Mouse (Mus musculus): ENCODE measurements at regions not wholly inside any gene's neighbourhood (a gene's known extent, or its start where the extent isn't known, plus 50 kb on each side); places are given as distances from the start of the nearest gene placed in this dataset.

DNA sequence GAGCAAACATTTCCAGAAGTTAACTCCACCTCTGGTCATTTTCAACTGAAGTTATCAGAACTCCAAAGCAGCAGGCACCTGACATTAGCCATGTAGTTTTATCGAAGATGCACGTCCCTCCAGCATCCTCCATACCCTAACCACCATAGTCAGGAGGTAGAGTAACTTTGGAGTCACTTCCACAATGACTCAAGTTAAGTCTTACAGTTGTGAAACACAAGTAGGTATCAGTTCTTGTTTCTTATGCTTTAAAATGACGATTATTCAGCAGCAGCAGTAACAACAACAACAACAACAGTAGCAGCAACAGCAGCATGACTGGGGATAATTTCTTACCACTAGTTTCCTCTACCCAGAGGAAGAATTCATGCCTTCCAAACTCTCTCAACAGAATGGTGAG lies 51.3 kb upstream of the Tank start:
- intact Hi-C loops (cut with DNase I): no loop called here
- no peak for DNase-seq

DNA sequence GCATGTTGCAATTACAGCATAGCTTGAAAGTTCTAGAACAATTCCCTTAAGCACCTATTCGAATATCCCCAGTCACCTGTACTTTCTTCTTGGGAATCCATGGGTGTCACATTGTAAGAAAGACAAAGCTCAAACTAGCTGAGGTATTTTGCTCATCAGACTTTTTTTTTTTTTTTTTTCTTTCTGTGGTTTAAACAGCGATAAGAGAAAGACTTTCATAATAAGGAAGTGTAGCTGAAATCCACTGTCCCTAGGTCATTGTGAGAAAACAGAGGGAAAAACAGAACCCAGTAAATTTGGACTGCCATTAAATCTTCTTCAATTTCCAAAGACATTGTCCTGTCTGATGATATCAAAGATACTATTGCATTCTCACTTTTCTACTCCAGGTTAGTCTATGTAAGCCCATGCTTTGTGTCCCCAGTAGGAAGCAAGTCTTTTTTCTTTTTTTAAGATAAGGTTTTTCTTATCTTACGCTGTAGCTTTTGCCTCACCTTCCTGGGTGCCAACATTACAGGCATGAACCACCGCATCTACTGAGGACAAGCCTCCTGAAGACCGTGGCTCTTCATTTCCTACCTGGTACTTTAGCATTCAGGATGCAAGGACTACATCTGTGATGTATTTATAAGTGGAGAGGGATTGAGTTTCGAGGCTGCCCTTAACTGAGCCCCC lies 54.2 kb upstream of the Tank start:
- intact Hi-C loops (cut with DNase I): no loop called here
- DNase-seq: no peak

DNA sequence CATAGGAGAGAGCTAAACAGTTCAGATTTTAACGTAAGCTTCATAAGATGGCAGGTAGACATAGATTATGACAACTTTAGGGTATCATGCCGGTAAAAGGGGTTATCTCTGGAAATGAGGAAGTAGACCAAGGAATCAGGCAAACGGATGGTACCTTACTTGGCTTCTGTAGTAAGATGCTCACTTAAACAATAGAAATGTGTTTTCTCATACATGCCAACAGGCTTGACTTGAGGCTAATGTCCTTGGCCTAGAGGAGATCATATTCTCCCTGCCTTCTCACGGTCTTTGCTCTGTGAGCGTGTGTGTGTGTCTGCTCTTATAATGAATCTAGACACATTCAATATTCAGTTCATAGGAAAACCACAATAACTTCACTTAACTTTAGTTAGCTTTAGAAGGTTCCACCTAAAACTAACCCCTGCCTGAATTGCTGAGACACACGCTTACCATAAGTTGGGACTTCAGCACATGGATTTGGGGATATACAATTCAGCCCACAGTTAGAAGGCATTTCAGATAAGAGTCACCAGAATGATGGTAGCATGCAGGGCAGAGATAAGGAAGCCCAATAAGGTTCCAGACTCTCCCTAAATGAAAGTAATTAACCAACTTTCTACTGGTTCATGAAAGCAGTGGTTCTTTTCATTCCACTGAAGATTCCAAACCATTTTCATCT lies 63.8 kb upstream of the Tank start:
- intact Hi-C loops (cut with DNase I): no loop called here
- DNase-seq: no peak

DNA sequence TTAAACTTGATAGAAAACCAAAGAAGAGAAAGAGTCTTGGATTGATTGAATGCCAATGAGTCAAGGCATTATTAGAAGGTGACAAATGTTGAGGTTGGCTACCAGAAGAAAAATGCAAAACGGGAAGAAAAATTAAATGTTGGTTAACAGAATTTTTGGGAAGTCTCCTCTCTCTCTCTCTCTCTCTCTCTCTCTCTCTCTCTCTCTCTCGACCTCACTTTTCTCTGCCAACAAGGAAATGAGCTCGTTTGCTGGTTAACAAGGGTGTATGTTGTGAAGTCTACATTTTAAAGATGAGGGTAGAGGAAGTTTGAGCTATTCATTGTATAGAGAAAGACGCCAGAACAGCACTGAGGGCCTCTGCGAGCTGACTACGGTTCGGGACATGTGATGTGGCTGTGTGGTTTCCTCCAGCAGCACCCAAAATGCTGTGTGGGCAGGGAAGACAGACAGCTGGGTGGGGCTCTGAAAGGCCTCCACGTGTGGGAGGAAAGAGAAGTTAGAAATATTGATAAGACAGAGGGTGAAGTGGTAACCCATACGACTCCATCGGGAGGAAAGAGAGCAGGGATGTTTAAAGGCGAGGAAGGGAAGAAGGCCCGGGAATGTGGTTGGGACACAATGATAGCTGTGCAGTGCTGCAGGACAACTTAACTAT lies 64.5 kb upstream of the Tank start:
- intact Hi-C loops (cut with DNase I): no loop called here
- DNase-seq: no peak

DNA sequence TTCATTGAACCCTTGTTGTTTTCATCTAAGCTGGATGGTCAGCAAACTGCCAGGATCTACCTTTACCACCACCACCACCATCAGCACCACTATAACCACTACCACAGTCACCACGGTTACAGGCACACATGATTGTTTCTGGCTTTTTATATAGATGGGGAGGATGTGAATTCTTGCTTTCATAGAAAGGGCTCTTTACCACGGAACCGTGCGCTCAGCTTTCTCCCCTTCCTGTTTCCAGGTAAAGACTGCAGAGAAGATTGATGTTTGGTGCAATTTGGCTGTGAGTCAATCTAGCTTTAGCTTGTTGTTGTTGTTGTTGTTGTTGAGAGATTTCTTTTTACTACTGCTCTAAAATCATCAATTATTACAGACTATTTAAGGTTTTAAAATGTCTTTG lies 74.8 kb upstream of the Tank start:
- intact Hi-C loops (cut with DNase I): no loop called here
- no peak for DNase-seq

DNA sequence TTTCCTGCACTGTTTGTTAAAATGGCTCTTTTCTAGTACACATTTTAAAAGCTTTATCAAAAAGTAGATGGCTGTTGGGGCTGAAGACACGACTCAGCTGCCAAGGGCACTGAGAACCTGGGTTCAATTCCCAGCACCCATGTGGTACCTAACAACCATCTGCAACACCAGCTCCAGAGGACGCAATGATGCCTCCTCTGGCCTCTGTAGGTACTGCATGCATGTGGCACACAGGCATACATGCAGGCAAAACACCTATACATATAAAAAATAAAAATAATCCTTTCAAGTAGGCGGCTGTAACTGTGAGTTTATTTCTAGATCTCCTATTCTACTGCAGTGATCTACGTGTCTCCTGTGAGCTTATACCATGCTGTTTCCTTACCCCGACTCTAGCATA lies 76.5 kb upstream of the Tank start:
- DNase-seq: no peak
- intact Hi-C loops (cut with DNase I): no loop called here

DNA sequence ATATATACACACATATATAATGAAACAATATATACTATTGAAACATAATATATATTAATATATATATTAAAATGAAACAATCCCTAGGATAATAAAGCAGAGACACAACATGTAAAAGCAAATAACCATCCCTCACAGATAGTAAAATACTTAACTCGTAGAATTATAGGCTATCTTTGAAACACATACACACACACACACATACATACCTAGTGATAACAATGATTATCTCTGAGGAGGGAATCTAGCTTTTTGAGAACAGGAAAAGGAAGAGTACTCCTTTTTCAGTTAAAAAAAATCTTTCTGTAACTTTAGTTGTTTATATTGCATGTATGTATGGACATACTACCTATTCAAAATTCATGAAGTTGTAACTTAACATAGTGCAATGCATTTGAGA lies 79.1 kb upstream of the Tank start:
- intact Hi-C loops (cut with DNase I): no loop called here
- DNase-seq: no peak

DNA sequence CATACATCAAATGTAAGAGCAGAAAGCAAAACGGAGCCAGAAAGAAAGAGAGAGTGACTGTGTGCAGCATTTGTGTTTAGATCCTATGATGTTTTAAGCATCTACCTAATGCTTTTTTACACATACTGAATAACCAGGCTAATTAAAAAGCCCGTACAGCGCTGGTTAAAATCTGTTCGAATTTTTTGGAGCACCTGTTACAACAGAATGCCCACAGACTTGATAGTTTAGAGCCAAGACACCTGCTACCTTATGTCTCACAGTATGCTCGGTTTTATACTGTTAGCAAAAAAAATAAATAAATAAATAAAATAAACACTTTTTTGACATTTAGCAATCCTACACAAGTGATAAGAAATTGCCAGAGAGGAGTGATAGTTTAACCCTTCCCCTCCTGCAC lies 80.5 kb upstream of the Tank start:
- intact Hi-C loops (cut with DNase I): no loop called here

DNA sequence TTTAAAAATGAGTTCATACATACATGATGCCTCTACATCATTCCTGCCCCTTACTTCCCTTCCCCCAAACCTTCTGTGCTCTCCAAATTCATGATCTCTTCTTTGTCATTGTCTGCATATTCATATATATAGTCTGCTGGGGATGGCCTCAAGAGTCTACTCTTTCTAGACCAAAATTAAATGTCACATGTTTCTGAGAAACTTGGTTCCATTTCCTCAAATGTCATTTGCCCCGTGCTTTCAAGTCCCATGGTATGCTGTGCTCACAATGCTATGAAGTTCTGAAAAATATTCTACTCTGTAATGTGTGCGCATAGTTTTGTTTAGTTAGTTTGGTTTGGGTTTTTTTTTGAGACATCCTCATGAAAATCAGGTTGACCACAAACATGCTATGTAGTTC lies 81.4 kb upstream of the Tank start:
- no peak for DNase-seq
- intact Hi-C loops (cut with DNase I): no loop called here

More for the DNA sequence above, 80.5 kb upstream of the Tank start:
- no peak for DNase-seq

DNA sequence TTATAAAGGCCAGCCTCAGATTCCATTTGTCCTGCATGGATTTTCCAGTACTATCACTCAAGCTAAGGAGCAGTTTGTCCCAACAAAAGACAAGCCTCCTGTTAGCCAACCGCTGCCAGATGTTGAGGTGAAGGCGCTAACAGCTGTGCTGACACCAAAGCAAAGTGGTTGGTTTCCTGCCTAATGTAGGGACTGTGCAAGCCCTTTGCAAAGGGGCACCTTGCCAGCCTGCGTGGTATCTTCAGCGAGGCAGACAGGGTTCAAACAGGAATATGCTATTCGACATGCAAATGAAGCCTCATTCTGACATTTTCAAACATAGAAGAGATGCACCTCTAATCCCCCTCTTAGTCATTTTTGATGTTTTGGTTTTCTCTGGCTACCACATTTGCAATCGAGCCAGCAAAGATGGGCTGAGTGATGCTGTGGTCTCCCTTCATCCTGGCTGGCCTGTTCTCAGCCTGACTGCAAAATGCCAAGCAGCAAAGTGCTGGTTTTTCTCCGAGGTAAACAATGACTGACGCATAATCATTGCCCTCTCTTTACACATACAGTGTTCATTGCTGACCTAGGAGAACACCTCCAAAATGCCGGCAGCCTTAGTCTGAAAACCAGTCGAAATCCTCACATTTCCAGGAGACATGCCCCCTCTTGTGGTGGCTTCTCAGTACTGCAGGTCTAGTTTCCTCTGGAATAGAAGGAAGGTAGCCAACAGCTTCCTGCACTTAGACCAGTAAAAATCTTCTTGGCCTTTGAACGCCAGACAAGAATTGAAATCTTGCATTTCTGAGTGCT lies 84.3 kb upstream of the Tank start:
- peak; percentile 59 to 63 for DNase-seq
- intact Hi-C loops (cut with DNase I): no loop called here

DNA sequence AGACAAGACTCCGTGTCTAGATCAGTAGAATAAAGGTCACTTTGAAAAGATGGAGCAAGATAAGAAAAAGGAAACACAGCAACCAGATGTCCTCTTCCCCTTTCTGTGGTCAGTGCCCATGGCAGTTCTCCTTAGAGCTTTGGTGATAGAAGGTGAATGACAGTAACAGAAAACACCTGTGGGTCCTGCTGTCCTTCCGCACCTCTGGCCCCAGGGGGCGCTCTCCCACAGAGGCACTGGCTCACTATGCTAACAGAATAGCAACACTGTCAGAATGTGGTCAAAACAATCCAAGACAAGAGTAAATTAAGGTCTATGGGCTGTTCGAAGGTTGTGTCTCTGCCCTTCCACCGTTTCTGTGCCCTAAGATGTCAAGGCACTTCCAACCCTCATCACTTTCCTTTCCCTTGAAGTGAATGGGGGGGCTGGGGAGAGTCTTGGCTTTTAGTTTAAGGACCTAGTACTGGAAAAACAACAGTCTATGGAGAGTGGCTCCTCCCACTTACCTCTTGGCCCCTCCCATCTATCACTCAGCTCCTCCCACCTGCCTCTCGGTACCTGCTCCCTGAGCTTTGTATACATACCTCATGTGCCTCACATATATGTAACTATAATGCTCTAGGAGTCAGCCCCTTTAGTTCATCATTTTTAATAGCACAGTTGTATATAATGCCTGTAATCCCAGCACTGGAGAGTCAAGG lies 86.2 kb upstream of the Tank start:
- intact Hi-C loops (cut with DNase I): no loop called here
- DNase-seq: no peak

DNA sequence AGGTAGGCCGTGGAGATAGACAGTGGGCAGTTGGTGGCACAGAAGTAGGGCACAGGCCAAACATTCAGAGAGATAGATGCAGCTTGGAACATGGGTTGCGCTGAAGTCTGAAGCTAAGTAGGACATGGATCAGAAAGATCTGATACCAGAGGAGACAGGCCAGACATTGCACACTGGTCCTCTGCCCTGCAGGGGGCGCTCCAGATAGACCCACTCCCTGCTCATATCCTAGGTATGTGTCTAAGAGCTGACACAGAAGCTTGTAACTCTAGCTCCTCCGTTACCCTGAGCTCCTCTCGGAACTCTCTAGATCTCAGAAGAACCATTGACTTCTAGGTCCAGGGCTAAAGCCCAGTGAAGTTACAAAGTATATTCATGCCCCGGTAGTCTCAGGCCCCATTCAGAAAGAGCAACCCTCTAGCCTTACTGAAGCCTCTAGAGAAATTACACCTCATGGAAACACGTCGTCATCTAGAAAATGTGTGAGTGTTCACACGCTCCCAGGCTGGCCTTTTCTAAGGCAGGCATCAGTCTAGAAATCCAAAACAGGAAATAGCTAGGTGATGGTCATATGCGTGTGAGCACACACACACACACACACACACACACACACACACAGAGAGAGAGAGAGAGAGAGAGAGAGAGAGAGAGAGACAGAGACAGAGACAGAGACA lies 87.8 kb upstream of the Tank start:
- no peak for DNase-seq
- intact Hi-C loops (cut with DNase I): no loop called here

DNA sequence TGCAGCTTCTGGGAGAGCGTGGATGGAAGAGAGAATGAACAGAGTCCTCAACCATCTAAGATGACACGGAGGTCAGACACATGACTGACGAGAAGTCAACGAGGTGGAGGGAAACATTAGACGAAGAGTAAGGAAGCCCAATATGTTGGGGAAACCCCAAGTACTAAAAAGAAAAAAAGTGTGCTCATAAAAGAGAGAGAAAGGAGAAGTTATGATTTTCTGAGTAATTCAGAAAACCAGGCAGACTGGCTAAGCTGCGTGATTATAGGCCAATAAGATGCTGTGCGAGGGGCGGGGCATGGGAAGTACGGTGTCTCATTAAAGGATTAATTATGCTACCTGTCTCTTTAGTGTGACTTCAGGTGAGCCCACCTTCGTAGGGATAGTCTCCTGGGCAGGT lies 88.6 kb upstream of the Tank start:
- no peak for DNase-seq
- intact Hi-C loops (cut with DNase I): no loop called here

DNA sequence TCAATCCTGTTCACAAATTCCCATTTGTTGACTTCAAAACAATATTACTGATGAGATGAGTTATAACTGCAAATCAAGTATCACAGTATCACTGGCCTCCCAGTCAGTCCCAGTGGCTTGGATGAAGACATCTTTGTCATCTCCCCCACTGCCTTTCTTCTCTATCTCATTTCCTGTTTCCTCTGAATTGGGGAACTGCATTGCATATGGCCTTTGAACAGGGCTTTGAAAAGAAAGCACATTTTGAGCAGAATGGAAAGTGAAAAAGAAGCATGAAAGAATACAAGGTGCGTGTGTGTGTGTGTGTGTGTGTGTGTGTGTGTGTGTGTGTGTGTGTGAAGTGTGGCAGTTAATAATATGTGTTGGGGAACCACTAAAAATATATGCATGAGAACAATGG lies 94.6 kb upstream of the Tank start:
- intact Hi-C loops (cut with DNase I): no loop called here
- DNase-seq: no peak

DNA sequence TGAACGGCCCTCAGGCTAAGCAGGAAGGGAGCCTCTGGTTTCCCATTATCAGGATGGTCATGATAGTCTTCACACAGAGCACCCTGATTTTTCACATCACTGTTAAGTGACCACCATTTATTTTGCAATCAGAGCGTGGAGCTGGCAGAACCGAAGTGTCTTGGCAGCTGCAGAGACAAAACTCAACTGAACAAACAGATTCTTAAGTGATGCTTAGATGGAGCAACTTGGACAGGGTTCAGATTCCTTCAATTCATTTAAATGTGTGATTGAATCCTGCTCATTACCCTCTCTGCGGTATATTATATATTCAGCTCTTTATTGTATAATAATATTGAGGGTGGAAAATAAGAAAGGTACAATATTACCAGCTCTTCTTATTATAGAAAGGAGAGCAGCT lies 101.7 kb upstream of the Tank start:
- intact Hi-C loops (cut with DNase I): no loop called here
- DNase-seq: no peak

DNA sequence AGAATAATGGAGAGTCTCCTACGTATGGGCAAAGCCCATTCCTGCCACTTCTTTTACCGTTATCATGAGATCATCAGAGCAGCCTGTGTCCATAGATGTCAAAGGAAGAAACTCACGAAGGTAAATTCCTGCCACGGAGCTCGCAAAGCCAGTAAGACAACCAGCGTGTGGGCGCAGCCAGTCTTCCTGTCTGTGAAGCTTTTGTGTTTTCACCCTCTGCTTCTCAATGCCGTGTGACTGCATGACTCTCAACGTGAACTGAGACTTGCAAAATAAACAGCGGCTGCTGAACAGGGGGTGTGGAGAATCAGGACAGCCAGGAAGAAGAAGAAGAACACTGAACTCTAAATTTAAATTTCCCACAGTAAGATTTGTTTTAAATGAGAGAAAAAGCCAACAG lies 103.8 kb upstream of the Tank start:
- intact Hi-C loops (cut with DNase I): no loop called here
- no peak for DNase-seq

DNA sequence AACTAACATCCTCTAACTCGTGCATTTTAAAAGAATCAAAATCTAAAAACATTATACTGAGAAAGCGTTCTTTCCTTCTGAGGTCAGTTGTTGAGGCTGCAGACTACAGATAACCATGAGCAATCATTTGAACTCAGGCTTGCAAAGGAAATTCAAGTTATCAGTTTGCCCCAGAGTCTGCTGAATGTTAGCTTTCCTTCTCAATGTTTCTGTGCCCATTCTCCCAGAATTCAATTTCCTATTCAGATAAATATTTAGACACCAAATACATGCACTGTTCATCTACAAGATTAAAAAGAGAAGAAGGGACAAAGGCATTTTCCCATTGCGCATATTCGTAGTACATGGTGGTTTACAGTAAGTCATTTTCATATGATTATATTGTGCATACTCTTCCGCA lies 107.9 kb upstream of the Tank start:
- intact Hi-C loops (cut with DNase I): no loop called here
- no peak for DNase-seq

DNA sequence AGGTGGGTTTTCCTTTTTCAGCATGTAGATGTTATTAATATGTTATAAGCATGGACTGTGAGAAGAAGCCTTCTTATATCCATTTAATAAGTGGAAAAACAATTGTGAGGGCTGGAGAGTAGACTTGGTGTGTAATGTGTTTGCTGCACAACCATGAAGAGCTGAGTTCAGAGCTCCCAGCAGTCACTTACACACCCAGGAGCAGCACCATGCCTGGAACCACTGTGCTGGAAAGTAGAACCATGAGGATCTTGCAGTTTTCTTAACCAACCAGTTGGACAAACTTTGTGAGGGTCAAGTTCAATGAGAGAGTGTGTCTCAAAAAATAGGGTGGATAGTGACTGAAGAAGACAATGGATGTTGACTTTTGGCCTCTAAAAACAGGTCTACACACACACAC lies 108.3 kb upstream of the Tank start:
- intact Hi-C loops (cut with DNase I): no loop called here

DNA sequence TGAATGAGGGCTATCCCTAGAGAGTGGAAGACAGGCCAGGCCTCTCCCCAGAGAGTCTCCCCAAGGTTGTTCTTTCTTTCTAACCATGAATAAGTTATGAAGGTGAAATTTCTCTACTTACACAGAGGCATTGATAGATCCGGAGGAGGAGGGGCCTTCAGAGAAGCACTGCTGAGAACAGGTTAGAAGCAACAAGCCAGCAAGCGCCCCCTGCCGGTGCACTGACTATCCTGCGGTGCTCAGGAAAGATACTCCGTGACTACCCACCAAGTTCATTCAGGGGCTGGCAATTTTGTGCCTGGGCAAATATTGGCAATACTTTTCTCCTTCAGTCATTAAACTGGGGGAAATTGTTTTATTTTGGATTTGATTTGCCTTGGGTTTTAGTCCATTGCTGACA lies 122.5 kb upstream of the Tank start:
- peak; percentile 24 to 30 for DNase-seq
- intact Hi-C loops (cut with DNase I): loop anchor here (10.0 kb wide), 1 partner anchor 841 kb away; no protein-coding TSS in a partner anchor

More for the DNA sequence above, 108.3 kb upstream of the Tank start:
- DNase-seq: no peak

DNA sequence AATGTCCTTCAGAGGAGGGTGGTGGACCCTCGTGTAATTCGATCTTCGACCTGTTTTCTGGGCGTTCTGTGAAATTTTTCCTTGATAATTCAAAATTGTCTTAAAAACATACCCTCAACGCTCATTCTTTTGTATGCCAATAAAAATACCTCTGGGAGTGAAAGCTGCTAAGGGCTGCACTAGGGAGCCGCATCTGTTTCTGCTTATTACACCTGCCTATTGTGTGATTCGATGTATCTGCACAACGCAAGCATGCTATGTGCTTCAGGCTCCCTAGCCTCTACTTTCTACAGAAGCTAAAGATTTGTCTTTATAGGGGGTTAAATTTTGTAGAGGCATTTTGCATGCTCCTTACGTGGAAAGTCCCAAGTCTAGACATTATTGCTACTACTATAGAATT lies 123.7 kb upstream of the Tank start:
- no peak for DNase-seq
- intact Hi-C loops (cut with DNase I): loop anchor here (5.0 to 10.0 kb wide), 4 partner anchors 52 to 840 kb away; partner anchors contain the start of gene Itgb6
